Mouse (Mus musculus): ENCODE measurements around the gene Gcm1.
A peak's percentile ranks its signal among the peaks of the same experiment; 100 is the strongest.

Gene Gcm1

GRCm38 (mm10) chr9:78051677-78052076 is at the start of gene Gcm1:
Gcm1 (plus strand) TSS chr9:78051924.
- no peak for DNase-seq (ENCODE audit: low read depth)

GRCm38 (mm10) chr9:78003278-78003677 is 48.4 kb upstream of the Gcm1 start:
- no peak for DNase-seq (ENCODE audit: low read depth)

DNA sequence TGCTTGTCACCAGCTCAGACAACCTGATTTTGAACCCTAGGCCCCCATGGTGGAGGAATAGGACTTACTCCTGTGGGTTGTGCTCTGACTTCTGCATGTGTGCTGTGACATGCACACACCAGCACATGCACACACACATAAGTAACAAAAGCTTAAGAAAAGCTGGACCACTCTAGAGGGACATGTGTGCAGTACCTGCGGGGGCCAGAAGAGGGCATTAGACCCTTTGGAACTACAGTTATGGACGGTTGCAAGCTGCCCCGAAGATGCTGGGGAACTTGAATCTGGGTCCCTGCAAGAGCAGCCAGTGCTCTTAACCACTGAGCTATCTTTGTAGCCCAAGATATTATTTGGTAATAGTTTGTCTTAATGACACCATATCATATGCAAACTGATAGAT is 46.2 kb upstream of the Gcm1 start:
- DNase-seq (ENCODE audit: low read depth), result peak; percentile 71

GRCm38 (mm10) chr9:78006209-78007001 is 45.3 kb upstream of the Gcm1 start:
- DNase-seq (ENCODE audit: low read depth), result peak; percentile 80

GRCm38 (mm10) chr9:78009382-78009781 is 42.3 kb upstream of the Gcm1 start:
- no peak for DNase-seq (ENCODE audit: low read depth)

GRCm38 (mm10) chr9:78010187-78010586 is 41.5 kb upstream of the Gcm1 start:
- peak; percentile 54 for DNase-seq (ENCODE audit: low read depth)

GRCm38 (mm10) chr9:78010707-78011106 is 41.0 kb upstream of the Gcm1 start:
- DNase-seq (ENCODE audit: low read depth), result peak; percentile 73

DNA sequence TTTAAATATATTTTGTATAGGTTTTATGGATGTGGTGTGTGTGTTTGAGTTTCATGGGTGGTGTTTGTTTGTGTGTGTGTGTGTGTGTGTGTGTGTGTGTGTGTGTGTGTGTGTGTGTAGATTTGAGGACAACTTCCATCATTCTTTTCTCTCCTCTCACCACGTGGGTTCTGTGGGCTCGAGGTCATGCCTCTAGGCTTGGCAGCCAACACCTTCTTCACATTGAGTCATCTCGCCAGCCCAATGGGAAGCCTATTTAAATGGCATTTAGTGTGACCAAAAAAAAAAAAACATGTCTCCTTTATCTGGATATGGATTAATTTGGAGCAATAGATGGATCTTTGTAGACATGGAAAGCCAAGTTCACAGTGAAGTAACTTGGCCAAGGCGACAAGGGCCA is 39.7 kb upstream of the Gcm1 start:
- no peak for DNase-seq (ENCODE audit: low read depth)

DNA sequence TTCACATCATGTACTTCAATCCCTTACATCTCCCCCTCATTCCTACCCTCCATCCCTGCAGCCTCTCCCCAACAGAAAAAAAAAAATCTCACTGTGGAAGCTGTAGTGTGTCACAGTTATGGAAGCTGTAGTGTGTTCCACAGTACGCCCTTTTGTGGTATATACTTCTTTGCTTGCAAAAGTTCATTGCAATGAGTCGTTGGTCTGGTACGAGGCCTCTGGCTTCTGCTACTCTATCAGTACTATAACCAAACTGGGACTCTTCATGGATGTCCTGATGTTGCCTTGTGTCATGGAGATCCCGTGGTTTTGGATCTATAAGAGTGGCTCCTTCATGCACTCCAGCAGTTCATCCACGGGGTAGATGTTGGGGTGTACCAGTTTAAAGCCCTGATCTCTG is 39.0 kb upstream of the Gcm1 start:
- no peak for DNase-seq (ENCODE audit: low read depth)

GRCm38 (mm10) chr9:78013813-78014212 is 37.9 kb upstream of the Gcm1 start:
- DNase-seq (ENCODE audit: low read depth), result peak; percentile 34

DNA sequence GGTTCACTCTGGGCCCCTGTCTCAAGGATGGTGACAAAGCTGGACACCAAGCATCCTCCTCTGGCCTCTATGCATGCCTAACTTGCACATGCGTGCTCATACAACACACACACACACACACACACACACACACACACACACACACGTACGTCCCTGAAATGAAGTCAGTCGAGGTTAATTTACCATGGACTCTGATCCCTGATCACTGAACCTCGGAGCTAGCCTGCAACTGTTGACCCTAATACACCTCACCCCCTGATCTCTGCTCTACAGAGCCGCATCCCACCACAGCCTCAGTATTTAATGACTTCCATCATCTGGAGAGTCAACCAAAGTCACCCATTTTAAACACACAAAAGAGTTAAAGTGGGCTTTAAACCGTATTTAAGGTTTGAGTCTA is 35.9 kb upstream of the Gcm1 start:
- DNase-seq (ENCODE audit: low read depth), result no peak

DNA sequence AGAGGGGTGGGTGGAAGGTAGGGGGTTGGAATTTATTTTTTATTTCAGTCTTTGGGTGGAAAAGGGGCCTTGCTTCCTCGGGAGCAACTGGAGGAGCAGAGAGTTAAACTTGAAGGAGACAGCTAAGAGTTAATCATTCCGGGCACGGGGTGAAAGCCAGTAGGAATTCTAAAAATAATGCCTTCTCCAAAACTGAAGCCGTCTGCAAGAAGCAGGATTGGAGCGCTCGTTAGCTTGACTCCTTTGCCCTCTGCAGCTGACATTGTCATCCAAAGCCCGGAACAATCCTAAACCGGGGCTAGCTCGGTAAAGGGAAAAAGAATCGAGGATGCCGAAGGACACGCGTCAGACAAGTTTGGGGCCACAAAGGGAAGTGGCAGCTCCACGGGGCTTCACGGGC is 35.4 kb upstream of the Gcm1 start:
- no peak for DNase-seq (ENCODE audit: low read depth)

DNA sequence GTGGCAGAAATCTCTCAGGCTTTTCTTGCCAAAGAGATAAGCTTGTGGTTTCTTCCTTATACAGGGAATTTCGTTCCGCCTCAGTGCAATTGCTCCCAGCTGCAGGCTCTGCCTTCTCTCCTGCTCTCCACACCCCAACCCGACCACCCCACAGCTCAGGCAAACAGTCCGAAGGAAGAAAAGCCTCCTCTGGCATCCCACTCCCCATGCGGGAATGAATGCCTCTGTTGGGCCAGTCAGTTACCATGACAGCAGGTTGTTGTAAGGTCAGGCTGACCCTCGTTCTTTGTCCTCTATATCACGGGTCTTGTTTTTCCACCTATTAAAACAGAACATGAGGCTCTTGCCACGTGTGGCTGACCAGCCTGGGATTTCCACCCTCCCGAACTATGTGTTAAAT is 30.5 kb upstream of the Gcm1 start:
- DNase-seq (ENCODE audit: low read depth), result no peak

GRCm38 (mm10) chr9:78022187-78022945 is 29.4 kb upstream of the Gcm1 start:
- no peak for DNase-seq (ENCODE audit: low read depth)

DNA sequence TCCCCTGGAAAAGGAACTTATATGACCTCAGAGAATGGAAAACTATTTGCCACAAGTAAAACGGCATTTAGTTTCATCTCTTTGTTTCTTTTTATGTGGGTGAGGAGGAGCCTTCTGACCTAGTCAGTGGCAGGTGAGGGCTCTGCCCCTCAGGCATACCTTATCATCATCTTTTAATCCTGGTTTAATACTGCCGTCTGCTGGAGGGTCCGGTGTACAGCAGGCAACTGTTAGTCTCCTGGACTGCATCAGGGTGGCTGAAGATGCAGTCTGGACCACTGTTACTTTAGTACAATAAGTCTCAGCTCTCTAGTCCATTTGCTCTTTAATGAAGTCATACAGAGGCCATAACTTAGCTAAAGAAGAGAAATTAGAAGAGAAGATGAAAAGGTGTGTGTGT is 26.9 kb upstream of the Gcm1 start:
- peak; percentile 83 for DNase-seq (ENCODE audit: low read depth)

DNA sequence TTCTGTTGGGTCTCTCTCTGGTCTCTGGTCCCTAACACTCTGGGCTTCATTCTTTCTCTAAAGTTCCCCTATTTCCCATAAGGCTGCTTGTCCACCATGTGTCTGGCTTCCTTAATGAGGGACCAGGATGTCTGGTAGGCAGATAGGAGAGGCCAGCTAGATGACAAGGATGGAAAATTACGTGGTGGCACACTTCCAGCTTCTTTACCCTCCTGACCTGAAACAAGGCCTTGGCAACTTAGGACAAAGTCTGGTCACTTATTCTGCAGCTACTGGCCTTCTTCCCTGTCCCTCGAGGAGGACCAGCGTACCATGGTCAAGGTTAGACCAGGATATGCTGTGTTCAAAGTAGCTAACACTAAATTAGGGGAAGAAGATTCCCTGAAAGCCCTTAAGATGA is 24.6 kb upstream of the Gcm1 start:
- no peak for DNase-seq (ENCODE audit: low read depth)

DNA sequence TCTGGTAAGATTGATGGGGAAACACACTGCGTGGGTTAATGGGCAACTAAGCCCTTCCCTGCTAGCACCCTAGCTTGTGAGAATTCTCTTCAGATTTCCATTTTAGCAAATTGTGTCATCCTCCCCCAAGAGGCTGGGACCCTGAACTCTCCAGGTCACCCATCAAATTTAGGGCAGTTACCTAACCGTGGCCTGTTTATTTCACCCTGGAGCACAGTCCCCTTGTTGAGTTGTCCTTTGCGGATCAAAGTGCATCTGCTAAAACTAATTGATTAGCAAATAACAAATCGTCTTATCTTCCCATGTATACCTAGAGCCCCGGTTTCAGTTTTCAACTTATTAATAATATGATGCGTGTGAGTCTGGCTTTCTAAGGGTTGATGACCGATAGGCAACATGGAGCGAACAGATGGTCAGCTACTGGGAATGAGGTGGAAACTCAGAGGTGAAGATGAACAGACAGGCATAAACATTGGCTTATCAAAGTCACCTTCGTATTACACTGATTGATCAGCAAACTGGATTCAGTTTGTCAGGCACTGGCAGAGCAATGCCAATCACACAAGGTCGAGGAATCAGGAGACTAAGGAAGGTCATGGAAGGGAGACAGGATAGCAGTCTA is 20.8 kb upstream of the Gcm1 start:
- DNase-seq (ENCODE audit: low read depth), result no peak

GRCm38 (mm10) chr9:78032930-78033329 is 18.8 kb upstream of the Gcm1 start:
- no peak for DNase-seq (ENCODE audit: low read depth)

- no peak for DNase-seq (ENCODE audit: low read depth)
These were observed 16.4 kb upstream of the Gcm1 start for GRCm38 (mm10) chr9:78035296-78035695.

DNA sequence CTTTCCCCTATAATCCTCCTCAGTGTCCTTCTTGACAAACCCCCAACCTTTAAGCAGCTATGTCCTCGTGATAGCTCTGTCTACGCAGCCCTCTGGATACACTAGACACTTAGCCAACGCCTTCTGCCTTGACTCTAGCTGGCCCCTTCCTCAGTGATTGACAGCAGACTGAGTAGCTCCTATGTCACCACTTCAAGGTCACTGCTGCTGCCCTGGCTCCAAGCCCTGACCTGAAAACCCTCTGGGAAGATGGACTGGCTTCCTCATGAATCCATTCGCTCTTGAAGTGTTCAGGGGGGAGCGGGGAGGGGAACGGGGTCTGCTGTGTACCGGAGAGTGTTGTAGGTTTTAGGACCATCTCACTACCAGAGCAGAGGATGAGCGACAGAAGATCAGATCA is 15.9 kb upstream of the Gcm1 start:
- no peak for DNase-seq (ENCODE audit: low read depth)

DNA sequence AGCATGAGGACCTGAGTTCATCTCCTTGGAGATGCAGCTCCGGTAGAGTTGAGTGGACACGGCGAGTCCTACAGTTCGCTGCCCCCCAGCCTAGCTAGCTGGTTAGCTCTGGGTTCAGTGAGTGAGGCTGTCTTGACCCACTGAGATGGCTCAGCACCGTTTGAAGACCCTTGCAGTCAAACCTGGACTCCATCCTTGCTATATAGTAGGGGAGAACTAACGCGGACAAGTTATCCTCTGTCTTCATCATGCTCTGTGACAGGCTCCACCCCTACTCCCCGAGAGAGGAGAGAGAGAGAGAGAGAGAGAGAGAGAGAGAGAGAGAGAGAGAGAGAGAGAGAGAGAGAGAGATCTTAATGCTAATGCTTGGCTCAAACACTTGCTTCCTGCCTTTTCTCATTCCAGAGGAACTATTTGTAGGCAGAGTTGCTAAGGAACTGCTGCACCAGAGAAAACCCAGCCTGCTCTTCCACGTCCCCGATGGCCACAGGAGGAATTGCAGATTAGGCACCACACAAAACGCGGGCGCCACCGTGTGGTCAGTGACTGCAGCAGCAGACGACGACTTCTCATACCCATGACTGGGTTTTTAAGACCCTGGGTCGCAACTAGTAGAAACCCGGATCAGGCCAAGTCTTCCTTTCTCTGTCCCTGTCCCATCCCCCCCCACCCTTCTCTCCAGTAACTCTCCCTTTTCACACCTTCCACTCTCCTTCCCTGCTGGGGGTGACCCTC is 12.8 kb upstream of the Gcm1 start:
- peak; percentile 89 for DNase-seq (ENCODE audit: low read depth)

GRCm38 (mm10) chr9:78045171-78045570 is 6.6 kb upstream of the Gcm1 start:
- no peak for DNase-seq (ENCODE audit: low read depth)
